Mouse (Mus musculus) liver, embryonic 11.5 days (tissue): ENCODE measurements around the gene Rpl21. TPM values are rescaled to one million over a fixed set of nuclear protein-coding genes. Genes with fewer than 3 reads are reported as not detected.
A peak's percentile ranks its signal among the peaks of the same experiment; 100 is the strongest.

Experiments used
- ATAC-seq: fragments of 200-750 bp; cut with Nextera tagmentation; replicated peaks from 2 replicates; pipeline ENCODE4 v1.8.0; 2017; ENCODE audit warnings: moderate number of reproducible peaks, mild to moderate bottlenecking, moderate TSS enrichment, moderate library complexity; ENCODE audit not compliant: low FRiP score
- DNase-seq: peaks from one replicate; pipeline ENCODE4 v3.0.0-alpha.2; 2017; ENCODE audit warnings: low spot score
- H3K27ac ChIP-seq: fragments of 300-500 bp; sonication (generic); 2 replicates; pipeline ENCODE4 v1.5.1; 2014; ENCODE audit warnings: mild to moderate bottlenecking, low read depth, low read length, control low read depth
- H3K27me3 ChIP-seq: fragments of 300-500 bp; sonication (generic); replicated peaks from 2 replicates; pipeline ENCODE4 v1.6.1; 2014; ENCODE audit warnings: low read length, mixed read lengths; ENCODE audit not compliant: control insufficient read depth, insufficient read depth
- H3K36me3 ChIP-seq: fragments of 300-500 bp; sonication (generic); 2 replicates; pipeline ENCODE4 v1.6.1; 2014; ENCODE audit warnings: mild to moderate bottlenecking, low read length, moderate library complexity, mixed read lengths; ENCODE audit not compliant: control insufficient read depth, insufficient read depth
- H3K4me1 ChIP-seq: fragments of 300-500 bp; sonication (generic); replicated peaks from 2 replicates; pipeline ENCODE4 v1.6.1; 2014; ENCODE audit warnings: low read length, mixed read lengths; ENCODE audit not compliant: control insufficient read depth, insufficient read depth
- H3K4me2 ChIP-seq: fragments of 300-500 bp; sonication (generic); 2 replicates; pipeline ENCODE4 v1.6.1; 2014; ENCODE audit warnings: mild to moderate bottlenecking, control low read depth, moderate library complexity
- H3K4me3 ChIP-seq: fragments of 300-500 bp; sonication (generic); 2 replicates; pipeline ENCODE4 v1.5.1; 2014; ENCODE audit warnings: low read depth, low read length, control low read depth
- H3K9ac ChIP-seq: fragments of 300-500 bp; sonication (generic); 2 replicates; pipeline ENCODE4 v1.6.1; 2014; ENCODE audit warnings: low read depth, low read length, control low read depth
- H3K9me3 ChIP-seq: fragments of 300-500 bp; sonication (generic); 2 replicates; pipeline ENCODE4 v1.6.1; 2016; ENCODE audit warnings: low read length, inconsistent platforms, mixed read lengths; ENCODE audit not compliant: control insufficient read depth
- WGBS: fragments of 180-500 bp; shearing (Covaris S2); extraction: QIAGEN DNeasy Blood & Tissue Kit; methylation state at CpG from one replicate; pipeline ENCODE4 v1.1.7; 2014; 5-methylcytosine and 5-hydroxymethylcytosine counted together
- polyA plus RNA-seq: library from polyadenylated mRNA; unstranded; fragments of >200 nt; fragmentation: Nextera tagmentation; extraction: Ambion mirVana; gene quantifications from 2 replicates; pipeline ENCODE4 v1.2.1, GENCODE M21; 2014

Gene Rpl21
- 719 and 772 TPM in 2 replicates for polyA plus RNA-seq

DNA sequence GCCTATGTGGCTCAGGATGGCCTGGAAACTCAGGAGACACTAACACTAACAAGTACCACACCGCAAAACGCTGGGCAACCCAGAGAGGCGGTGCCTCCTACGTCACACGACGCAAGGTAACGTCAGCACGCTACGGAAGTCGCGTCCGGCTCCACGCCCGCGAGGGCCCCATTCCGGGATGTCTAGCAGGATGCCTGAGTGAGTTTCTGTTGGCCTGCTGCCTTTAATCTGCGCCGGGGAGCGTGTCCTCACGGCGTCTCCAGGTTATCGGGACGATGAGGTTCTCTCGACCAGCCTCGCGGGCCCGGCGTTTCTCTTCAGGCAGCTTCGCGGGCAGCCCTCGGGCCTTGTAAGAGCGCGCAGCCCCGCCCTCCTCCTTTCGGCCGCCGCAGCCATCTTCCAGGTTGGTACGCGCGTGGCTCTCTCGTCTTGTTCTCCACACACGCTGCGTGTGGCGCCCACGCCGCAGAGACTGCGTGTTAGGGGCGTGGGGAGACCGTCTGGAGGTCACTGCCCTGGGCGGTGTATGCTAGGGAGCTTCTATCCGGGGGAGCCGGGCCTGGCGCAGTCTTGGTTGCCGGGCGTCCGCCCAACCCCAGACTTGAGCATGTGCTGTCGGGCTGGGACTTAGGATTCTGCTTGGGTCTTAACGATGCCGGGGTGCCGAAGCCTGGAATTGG is at the start of gene Rpl21:
Rpl21 (plus strand) TSS at position 122 of the 680 bp plus-strand sequence.
- peak; percentile 97 for ATAC-seq
- peak within 1 kb of the TSS; percentile 90 for H3K4me3 ChIP-seq
- H3K36me3 ChIP-seq: peaks cover 33% of the 10 kb centered on the region
- H3K9me3 ChIP-seq: no peaks in the 10 kb centered on the region
- H3K9ac ChIP-seq: peak within 1 kb of the TSS; percentile 99
- peak within 1 kb of the TSS; percentile 88 for H3K4me2 ChIP-seq
- H3K27me3 ChIP-seq: no peaks in the 10 kb centered on the region
- WGBS: under 1% methylated on average over 60 of the region's 60 CpGs
- H3K27ac ChIP-seq: peak within 1 kb of the TSS; percentile 88
- peaks cover 15% of the 10 kb centered on the region for H3K4me1 ChIP-seq
- peak; percentile 96 for DNase-seq

DNA sequence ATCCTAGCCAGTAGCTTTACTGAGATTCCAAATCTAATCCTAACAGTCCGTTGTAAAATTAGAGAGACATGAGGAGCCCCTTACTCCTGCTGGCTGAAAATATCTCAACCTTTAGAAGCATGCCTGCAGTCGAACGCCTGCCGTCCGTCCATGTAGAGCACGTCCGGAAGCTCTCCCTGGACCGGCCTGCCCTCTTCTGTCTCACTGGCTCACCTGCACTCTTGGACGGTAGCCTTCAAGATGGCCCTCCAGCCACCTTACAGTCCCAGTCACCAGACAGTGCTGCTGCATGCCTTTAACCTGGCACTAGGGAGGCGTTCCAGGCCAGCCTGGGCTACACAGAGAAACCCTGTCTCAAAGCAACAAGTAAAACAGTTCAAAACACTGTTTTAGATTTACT is 49.4 kb upstream of the Rpl21 start:
- WGBS: 83% methylated on average over 10 of the region's 10 CpGs
- no peak for DNase-seq
- Histone ChIP-seq H3K9ac (no peak overlapping the region), H3K9me3 (no peaks in the 10 kb centered on the region), H3K4me3 (no peak overlapping the region), H3K36me3 (no peaks in the 10 kb centered on the region; the same call in 1 of the 2 replicates), H3K27me3 (no peaks in the 10 kb centered on the region), H3K4me2 (no peak overlapping the region), H3K4me1 (peaks cover 32% of the 10 kb centered on the region), H3K27ac (no peak overlapping the region)
- no peak for ATAC-seq

DNA sequence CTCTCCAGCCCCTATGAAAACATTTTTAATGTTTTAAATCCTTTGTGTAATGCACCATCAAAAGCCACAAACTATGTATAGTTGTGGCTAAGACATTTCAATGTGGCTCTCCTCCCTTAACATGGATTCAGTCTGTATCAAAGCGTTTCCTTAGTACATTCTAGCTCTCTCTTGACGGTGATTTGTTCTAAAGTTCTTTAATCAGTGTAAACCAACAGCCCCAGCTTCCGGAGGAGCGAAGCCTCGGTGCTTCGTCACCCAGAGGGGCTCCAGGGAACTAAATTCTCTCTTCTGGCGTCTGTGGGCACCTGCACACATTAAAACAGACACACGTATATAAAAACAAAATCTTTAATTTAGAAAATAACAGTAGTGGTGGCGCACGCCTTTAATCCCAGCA is 48.8 kb upstream of the Rpl21 start:
- Histone ChIP-seq H3K27ac (no peak overlapping the region), H3K36me3 (no peaks in the 10 kb centered on the region; the same call in 1 of the 2 replicates), H3K9ac (no peak overlapping the region), H3K4me2 (no peak overlapping the region), H3K4me3 (no peak overlapping the region), H3K27me3 (no peaks in the 10 kb centered on the region), H3K9me3 (no peaks in the 10 kb centered on the region), H3K4me1 (peaks cover 35% of the 10 kb centered on the region)
- 86% methylated on average over 10 of the region's 10 CpGs for WGBS
- ATAC-seq (no peak), DNase-seq (no peak)

DNA sequence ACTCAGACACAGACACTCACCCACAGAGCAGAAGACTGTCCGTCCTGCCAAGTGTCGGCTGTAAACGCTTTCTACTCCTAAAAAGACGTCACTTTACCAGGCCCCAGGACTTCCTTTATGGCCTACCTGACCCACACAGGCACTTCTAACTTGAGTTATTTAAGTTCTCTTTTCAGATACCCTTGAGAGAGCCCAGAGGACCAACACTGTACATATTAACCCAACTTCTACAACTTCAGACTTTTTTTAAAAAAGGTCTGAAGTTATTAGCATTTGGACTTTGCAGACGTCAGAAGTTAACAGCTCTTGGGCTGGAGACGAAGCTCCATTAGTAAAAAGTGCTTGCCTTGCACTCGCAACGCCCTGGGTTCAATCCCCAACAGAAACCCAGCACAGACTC is 46.6 kb upstream of the Rpl21 start:
- no peak for DNase-seq
- peaks cover 44% of the 10 kb centered on the region for H3K4me1 ChIP-seq
- no peaks in the 10 kb centered on the region; the same call in 1 of the 2 replicates for H3K36me3 ChIP-seq
- no peak for ATAC-seq
- H3K9ac ChIP-seq: no peak overlapping the region
- H3K9me3 ChIP-seq: no peaks in the 10 kb centered on the region
- H3K4me3 ChIP-seq: no peak overlapping the region
- H3K4me2 ChIP-seq: no peak overlapping the region
- H3K27me3 ChIP-seq: no peaks in the 10 kb centered on the region
- WGBS: 75% methylated on average over 8 of the region's 8 CpGs
- no peak overlapping the region for H3K27ac ChIP-seq

- Histone ChIP-seq H3K4me3 (no peak overlapping the region), H3K9me3 (no peaks in the 10 kb centered on the region), H3K27me3 (no peaks in the 10 kb centered on the region), H3K27ac (no peak overlapping the region), H3K4me1 (peaks cover 45% of the 10 kb centered on the region), H3K4me2 (peak overlapping the region; percentile 5; the same call in 1 of the 2 replicates), H3K36me3 (no peaks in the 10 kb centered on the region), H3K9ac (no peak overlapping the region)
- ATAC-seq (no peak), DNase-seq (no peak)
- 53% methylated on average over 9 of the region's 9 CpGs for WGBS
Measured at GRCm38 (mm10) chr5:146789413-146789812, 43.3 kb upstream of the Rpl21 start.

DNA sequence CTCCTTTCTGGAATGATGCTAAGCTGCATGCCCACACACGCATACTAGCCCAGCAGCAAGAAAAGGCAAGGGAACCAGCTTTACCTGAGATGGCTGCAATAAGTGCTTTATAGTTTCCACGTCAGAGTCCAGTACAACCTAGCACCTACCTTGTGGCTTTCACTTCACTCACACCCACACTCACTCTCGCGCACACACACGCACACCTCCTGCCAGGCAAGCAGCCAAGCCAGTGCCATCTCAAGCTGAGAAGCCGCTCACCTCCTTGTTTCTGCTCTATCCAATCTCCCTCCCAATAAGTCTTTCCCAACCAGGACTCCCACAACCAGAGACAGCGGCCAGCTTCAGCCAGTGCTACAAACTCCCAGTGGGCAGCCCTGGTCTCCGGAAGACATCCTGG is 41.7 kb upstream of the Rpl21 start:
- Histone ChIP-seq H3K27ac (no peak overlapping the region), H3K4me2 (no peak overlapping the region), H3K4me1 (peaks cover 41% of the 10 kb centered on the region), H3K9ac (no peak overlapping the region), H3K4me3 (no peak overlapping the region), H3K9me3 (no peaks in the 10 kb centered on the region), H3K36me3 (no peaks in the 10 kb centered on the region), H3K27me3 (no peaks in the 10 kb centered on the region)
- ATAC-seq: no peak
- 86% methylated on average over 8 of the region's 8 CpGs for WGBS
- no peak for DNase-seq

DNA sequence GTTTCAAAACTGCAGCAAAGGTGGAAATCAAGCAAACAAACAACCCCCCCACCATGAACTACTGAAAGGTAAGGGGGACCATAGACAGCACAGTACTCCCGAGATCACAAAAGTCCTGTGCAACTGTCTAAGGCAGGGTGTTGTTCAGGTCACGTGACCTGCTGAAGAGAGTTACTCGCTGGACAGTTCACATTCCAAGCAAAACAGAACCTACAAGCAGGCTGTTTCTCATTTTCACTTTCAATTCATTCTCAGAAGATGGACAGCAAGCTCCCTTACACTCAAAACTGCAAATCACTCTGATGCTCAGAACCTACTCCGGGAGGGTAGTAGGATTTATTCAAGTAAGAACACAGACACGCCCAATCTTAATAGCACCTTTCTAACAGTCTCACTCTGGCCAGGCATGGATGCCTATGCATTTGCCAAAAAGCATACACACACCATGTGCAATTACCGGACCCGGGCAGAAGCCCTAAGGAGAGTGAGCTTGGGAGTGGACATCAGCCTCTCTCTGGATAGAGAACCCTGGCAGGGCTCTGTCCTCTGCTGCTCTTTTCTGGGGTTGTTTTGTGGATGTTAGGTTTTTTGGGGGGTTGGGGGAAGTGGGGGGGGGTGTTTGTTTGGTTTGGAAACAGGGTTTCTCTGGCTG is 40.4 kb upstream of the Rpl21 start:
- H3K4me2 ChIP-seq: peak overlapping the region; percentile 90
- no peak for ATAC-seq
- no peak overlapping the region for H3K4me3 ChIP-seq
- no peaks in the 10 kb centered on the region for H3K9me3 ChIP-seq
- no peaks in the 10 kb centered on the region for H3K36me3 ChIP-seq
- peaks cover 41% of the 10 kb centered on the region for H3K4me1 ChIP-seq
- no peak overlapping the region for H3K27ac ChIP-seq
- no peak for DNase-seq
- H3K27me3 ChIP-seq: no peaks in the 10 kb centered on the region
- no peak overlapping the region for H3K9ac ChIP-seq
- 62% methylated on average over 7 of the region's 7 CpGs for WGBS

GRCm38 (mm10) chr5:146793630-146794083 is 39.0 kb upstream of the Rpl21 start:
- DNase-seq (no peak), ATAC-seq (no peak)
- Histone ChIP-seq H3K9me3 (no peaks in the 10 kb centered on the region), H3K36me3 (no peaks in the 10 kb centered on the region), H3K4me1 (peaks cover 43% of the 10 kb centered on the region), H3K4me2 (peak overlapping the region; percentile 90), H3K27me3 (no peaks in the 10 kb centered on the region), H3K4me3 (peak overlapping the region; percentile 93), H3K9ac (peak overlapping the region; percentile 92), H3K27ac (peak overlapping the region; percentile 91)
- 8% methylated on average over 18 of the region's 18 CpGs for WGBS
